Mouse (Mus musculus): ENCODE measurements at regions not wholly inside any gene's neighbourhood (a gene's known extent, or its start where the extent isn't known, plus 50 kb on each side); places are given as distances from the start of the nearest gene placed in this dataset.

GRCm38 (mm10) chr9:47076946-47077345, 78.4 kb downstream of the Gm4791 start:
- Histone ChIP-seq H3K4me1 (ENCODE audit: control insufficient read depth in 1 of 2, insufficient read depth in 2 of 2) (no peaks in the 10 kb centered on the region), H3K36me3 (replicated peaks in 1 of 2; ENCODE audit: control insufficient read depth in 1 of 2, insufficient read depth in 1 of 2, low read length in 1 of 2) (no peaks in the 10 kb centered on the region), H3K9me3 (replicated peaks; ENCODE audit: low read length) (peaks cover 86% of the 10 kb centered on the region), H3K4me2 (ENCODE audit: insufficient read depth, low read depth, poor library complexity, severe bottlenecking) (no peak overlapping the region), H3K79me2 (replicated peaks; ENCODE audit: control insufficient read depth, extremely low read depth, insufficient read depth, poor library complexity, severe bottlenecking) (no peaks in the 10 kb centered on the region), H3K9ac (ENCODE audit: insufficient read depth, low read depth) (no peak overlapping the region), H3K4me3 (replicated peaks in 1 of 3; ENCODE audit: low read depth in 2 of 3, low read length in 2 of 3, poor library complexity in 1 of 3) (no peak overlapping the region), H3K27me3 (replicated peaks) (no peaks in the 10 kb centered on the region), H3K27ac (ENCODE audit: insufficient read depth, low read depth) (no peak overlapping the region)
- dilution Hi-C loops (cut with MboI; ENCODE audit: extremely low pct_ligation_motif_present, extremely low pct_unique_long_range_greater_than_20kb, low sequenced_read_pairs) = no loop called here
- TF ChIP-seq CTCF (conservative IDR thresholded peaks at IDR 0.05 in 1 of 2, IDR thresholded peaks at IDR 0.05 in 1 of 2; ENCODE audit: low read depth in 2 of 2, low read length in 2 of 2) (no peak), E2F4 (IDR thresholded peaks at IDR 0.05; ENCODE audit: insufficient replicate concordance, low read depth, low read length) (no peak)
- no peak for DNase-seq (ENCODE audit: extremely low read depth)
- in situ Hi-C loops (cut with MboI; ENCODE audit: low pct_ligation_motif_present, low pct_unique_long_range_greater_than_20kb, low sequenced_read_pairs) = no loop called here

DNA sequence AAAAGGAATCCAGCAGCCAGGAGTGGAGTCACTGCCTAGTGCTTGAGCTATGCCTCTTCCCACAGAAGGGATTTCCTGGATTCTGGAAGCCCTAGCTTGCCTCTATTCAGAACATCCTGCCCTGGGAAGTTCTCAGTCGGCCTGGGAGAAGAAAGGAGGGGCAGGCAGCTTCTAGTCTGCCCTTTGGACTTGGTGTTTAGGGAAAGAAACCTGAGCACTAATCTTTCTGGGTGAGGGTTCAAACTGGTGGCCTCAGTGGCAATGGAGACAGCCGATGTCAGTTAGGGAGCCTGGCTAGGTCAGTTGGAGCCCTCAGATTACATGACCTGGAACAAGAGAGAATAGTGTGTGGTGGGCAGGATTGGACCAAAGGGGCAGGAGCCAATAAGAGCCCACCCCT, 78.9 kb downstream of the Gm4791 start:
- in situ Hi-C loops (cut with MboI; ENCODE audit: low pct_ligation_motif_present, low pct_unique_long_range_greater_than_20kb, low sequenced_read_pairs) = no loop called here

GRCm38 (mm10) chr9:47077945-47078344, 79.4 kb downstream of the Gm4791 start:
- no peaks in the 10 kb centered on the region for H3K79me2 ChIP-seq (replicated peaks; ENCODE audit: control insufficient read depth, extremely low read depth, insufficient read depth, poor library complexity, severe bottlenecking)
- in situ Hi-C loops (cut with MboI; ENCODE audit: low pct_ligation_motif_present, low pct_unique_long_range_greater_than_20kb, low sequenced_read_pairs) = no loop called here
- no peak overlapping the region for H3K9ac ChIP-seq (ENCODE audit: insufficient read depth, low read depth)
- no peak overlapping the region for H3K4me3 ChIP-seq (replicated peaks in 1 of 3; ENCODE audit: low read depth in 2 of 3, low read length in 2 of 3, poor library complexity in 1 of 3)
- no peak overlapping the region for H3K27ac ChIP-seq (ENCODE audit: insufficient read depth, low read depth)
- TF ChIP-seq ZC3H11A (IDR thresholded peaks at IDR 0.05; ENCODE audit: low read depth, low read length) (no peak), ZMIZ1 (IDR thresholded peaks at IDR 0.05; ENCODE audit: low read depth, low read length) (no peak), E2F4 (IDR thresholded peaks at IDR 0.05; ENCODE audit: insufficient replicate concordance, low read depth, low read length) (no peak), CHD2 (IDR thresholded peaks at IDR 0.05; ENCODE audit: low read length) (no peak), HCFC1 (IDR thresholded peaks at IDR 0.05; ENCODE audit: low read depth, low read length) (no peak), MEF2A (IDR thresholded peaks at IDR 0.05; ENCODE audit: borderline replicate concordance, low read depth, low read length) (no peak), ELF1 (IDR thresholded peaks at IDR 0.05; ENCODE audit: low read depth, low read length) (no peak), UBTF (IDR thresholded peaks at IDR 0.05; ENCODE audit: low read depth, low read length) (no peak), USF1 (IDR thresholded peaks at IDR 0.05; ENCODE audit: low read depth, low read length) (no peak), BHLHE40 (IDR thresholded peaks at IDR 0.05; ENCODE audit: low read depth, low read length) (no peak), NELFE (IDR thresholded peaks at IDR 0.05; ENCODE audit: low read depth, low read length) (no peak)
- no peak overlapping the region for H3K4me2 ChIP-seq (ENCODE audit: insufficient read depth, low read depth, poor library complexity, severe bottlenecking)
- H3K4me1 ChIP-seq (ENCODE audit: control insufficient read depth in 1 of 2, insufficient read depth in 2 of 2) = no peaks in the 10 kb centered on the region
- dilution Hi-C loops (cut with MboI; ENCODE audit: extremely low pct_ligation_motif_present, extremely low pct_unique_long_range_greater_than_20kb, low sequenced_read_pairs) = no loop called here
- peaks cover 84% of the 10 kb centered on the region for H3K9me3 ChIP-seq (replicated peaks; ENCODE audit: low read length)
- DNase-seq (ENCODE audit: extremely low read depth) = no peak
- H3K27me3 ChIP-seq (replicated peaks) = no peaks in the 10 kb centered on the region
- H3K36me3 ChIP-seq (replicated peaks in 1 of 2; ENCODE audit: control insufficient read depth in 1 of 2, insufficient read depth in 1 of 2, low read length in 1 of 2) = no peaks in the 10 kb centered on the region

More for the DNA sequence above, 78.9 kb downstream of the Gm4791 start:
- Histone ChIP-seq H3K4me2 (ENCODE audit: insufficient read depth, low read depth, poor library complexity, severe bottlenecking) (no peak overlapping the region), H3K9me3 (replicated peaks; ENCODE audit: low read length) (peaks cover 84% of the 10 kb centered on the region), H3K9ac (ENCODE audit: insufficient read depth, low read depth) (no peak overlapping the region), H3K27me3 (replicated peaks) (no peaks in the 10 kb centered on the region), H3K4me1 (ENCODE audit: control insufficient read depth in 1 of 2, insufficient read depth in 2 of 2) (no peaks in the 10 kb centered on the region), H3K36me3 (replicated peaks in 1 of 2; ENCODE audit: control insufficient read depth in 1 of 2, insufficient read depth in 1 of 2, low read length in 1 of 2) (no peaks in the 10 kb centered on the region), H3K79me2 (replicated peaks; ENCODE audit: control insufficient read depth, extremely low read depth, insufficient read depth, poor library complexity, severe bottlenecking) (no peaks in the 10 kb centered on the region), H3K4me3 (replicated peaks in 1 of 3; ENCODE audit: low read depth in 2 of 3, low read length in 2 of 3, poor library complexity in 1 of 3) (no peak overlapping the region), H3K27ac (ENCODE audit: insufficient read depth, low read depth) (no peak overlapping the region)
- dilution Hi-C loops (cut with MboI; ENCODE audit: extremely low pct_ligation_motif_present, extremely low pct_unique_long_range_greater_than_20kb, low sequenced_read_pairs) = no loop called here
- DNase-seq (ENCODE audit: extremely low read depth) = no peak
- TF ChIP-seq TBP (conservative IDR thresholded peaks at IDR 0.05; ENCODE audit: low read depth, low read length) (no peak), TCF12 (IDR thresholded peaks at IDR 0.05; ENCODE audit: low read depth, low read length) (no peak), CHD2 (IDR thresholded peaks at IDR 0.05; ENCODE audit: low read length) (no peak), UBTF (IDR thresholded peaks at IDR 0.05; ENCODE audit: low read depth, low read length) (no peak), ETS1 (conservative IDR thresholded peaks at IDR 0.05; ENCODE audit: low read depth, low read length) (no peak), SMC3 (IDR thresholded peaks at IDR 0.05; ENCODE audit: low read depth, low read length) (no peak), MYC (IDR thresholded peaks at IDR 0.05; ENCODE audit: low read depth, low read length) (no peak), KAT2A (IDR thresholded peaks at IDR 0.05; ENCODE audit: insufficient replicate concordance, low read length) (no peak), USF1 (IDR thresholded peaks at IDR 0.05; ENCODE audit: low read depth, low read length) (no peak), E2F4 (IDR thresholded peaks at IDR 0.05; ENCODE audit: insufficient replicate concordance, low read depth, low read length) (no peak), MEF2A (IDR thresholded peaks at IDR 0.05; ENCODE audit: borderline replicate concordance, low read depth, low read length) (no peak), IRF4 (IDR thresholded peaks at IDR 0.05; ENCODE audit: low read depth, low read length) (no peak), MAZ (IDR thresholded peaks at IDR 0.05; ENCODE audit: low read depth, low read length) (no peak), NRF1 (IDR thresholded peaks at IDR 0.05; ENCODE audit: low read depth, low read length) (no peak), HCFC1 (IDR thresholded peaks at IDR 0.05; ENCODE audit: low read depth, low read length) (no peak)
